Mouse (Mus musculus): ENCODE data around the gene Cacna1d.

The Cacna1d gene

DNA sequence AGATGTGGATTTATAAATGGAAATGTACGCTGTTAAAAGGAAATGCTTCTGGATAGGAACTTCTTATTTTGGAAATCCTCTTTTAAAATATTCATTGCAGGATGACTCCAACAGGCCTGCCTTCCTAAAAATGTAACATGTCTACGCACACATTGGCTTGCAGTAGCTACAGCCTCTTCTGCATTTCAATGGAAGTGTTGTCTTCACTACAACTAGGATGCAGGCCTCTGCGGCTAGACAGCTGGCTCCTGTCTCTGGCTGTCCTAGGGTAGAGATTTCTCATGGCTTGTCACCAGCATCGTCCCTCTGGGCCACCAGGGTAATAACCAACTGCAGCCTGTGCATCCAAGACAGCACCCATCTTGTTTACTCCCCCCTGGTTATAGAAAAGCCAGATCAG is 293.1 kb downstream of the Cacna1d start:
- in situ Hi-C loops (cut with MboI; ENCODE audit: low pct_unique_long_range_greater_than_20kb in 1 of 2, low sequenced_read_pairs in 2 of 2, unreplicated experiment in 1 of 2): no loop called here

DNA sequence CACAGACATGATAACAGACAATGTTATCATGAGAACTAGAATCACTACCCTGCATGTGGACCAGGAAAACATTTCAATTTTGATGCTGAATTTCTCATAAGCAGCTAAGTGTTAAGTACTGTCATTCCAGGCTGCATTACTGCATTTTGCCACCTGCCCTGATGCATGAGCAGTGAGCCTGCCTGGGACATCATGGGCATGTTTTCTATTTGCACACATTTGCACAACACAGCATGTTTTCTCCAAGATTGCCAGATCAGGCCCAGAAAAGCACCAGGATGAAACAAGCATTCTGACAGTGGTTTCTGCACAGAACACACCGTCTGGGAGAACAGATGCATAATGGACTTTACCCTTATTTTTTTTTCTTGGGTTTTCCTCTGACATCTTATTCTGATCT is 294.3 kb downstream of the Cacna1d start:
- in situ Hi-C loops (cut with MboI; ENCODE audit: low pct_unique_long_range_greater_than_20kb in 1 of 2, low sequenced_read_pairs in 2 of 2, unreplicated experiment in 1 of 2): no loop called here

DNA sequence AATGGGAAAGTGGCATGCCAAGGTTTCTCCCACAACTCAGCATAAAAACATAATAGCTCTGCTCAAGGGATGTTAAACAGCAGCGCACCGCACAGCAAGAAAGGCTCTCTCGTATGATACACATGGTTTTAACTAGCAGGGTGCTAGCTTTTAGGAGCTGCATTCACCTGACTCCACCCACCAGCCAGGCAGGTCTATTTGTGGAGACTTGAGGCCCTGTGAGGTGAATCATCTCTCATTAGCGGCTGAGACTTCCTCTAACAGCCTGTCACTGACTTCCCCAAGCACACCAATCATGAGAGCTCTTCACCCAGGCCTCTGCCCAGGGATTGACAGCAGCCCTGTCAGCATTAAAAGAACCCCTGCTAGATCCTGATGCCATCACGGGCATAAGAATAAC is 295.0 kb downstream of the Cacna1d start:
- in situ Hi-C loops (cut with MboI; ENCODE audit: low pct_unique_long_range_greater_than_20kb in 1 of 2, low sequenced_read_pairs in 2 of 2, unreplicated experiment in 1 of 2): no loop called here

DNA sequence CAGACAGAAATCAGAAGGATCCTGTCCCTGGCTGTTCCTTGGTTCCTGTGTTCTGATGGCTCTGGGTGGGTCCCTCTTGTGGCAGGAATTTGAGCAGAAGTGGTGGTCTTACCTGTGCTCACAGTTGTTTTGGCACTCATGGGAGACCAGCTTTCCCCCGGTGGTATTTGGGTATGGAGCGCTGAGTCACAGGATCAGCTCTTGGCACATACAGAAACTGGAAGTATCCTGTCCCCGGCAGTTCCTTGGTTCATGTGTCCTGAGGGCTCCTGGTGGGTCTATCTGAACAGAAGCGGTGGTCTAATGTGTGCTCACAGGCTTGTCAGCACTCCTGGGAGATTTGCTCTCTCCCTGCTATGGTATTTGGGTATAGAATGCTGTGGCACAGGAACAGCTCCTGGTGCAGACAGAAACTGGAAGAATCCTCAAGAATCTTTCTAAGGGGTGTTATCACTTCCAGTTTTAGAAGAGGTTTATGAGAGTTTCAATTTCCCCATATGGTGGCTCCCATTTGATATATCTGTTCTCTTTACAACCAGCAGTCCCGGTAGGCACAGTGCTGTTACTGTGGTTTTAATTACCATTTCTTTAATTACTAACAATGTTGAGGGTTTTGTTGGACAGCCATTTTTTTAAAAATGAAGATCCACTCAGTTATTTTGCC is 300.8 kb downstream of the Cacna1d start:
- in situ Hi-C loops (cut with MboI; ENCODE audit: low pct_unique_long_range_greater_than_20kb in 1 of 2, low sequenced_read_pairs in 2 of 2, unreplicated experiment in 1 of 2): no loop called here

DNA sequence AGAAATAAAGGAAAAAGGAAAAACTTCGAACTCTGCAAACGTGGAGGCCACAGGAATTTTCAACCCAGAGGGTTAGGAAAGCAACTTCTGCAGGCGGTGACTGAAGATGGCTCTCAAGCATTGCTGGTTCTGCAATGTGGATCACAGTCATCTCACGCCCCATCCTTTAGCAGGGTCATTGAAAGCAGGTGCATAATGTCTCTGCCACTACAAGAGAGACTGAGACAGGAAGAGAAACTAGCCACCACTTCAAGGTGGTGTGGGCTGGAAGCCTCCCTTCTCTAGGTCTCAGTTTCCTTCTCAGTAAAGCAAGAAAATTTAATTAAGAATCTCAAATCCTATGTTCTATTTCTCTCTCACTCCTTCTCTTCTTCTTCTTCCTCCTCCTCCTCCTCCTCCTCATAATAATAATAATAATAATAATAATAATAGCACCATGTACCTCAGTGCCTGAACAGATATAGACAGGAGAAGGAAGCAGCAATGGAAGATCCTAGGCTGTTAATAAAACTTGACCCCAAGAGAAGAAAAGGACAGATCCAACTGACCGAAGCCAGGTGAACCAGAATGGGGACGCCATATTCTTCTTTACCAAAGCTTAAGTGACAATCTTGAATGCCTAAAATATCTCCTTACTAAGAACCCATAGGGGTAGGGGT is 305.5 kb downstream of the Cacna1d start:
- in situ Hi-C loops (cut with MboI; ENCODE audit: low pct_unique_long_range_greater_than_20kb in 1 of 2, low sequenced_read_pairs in 2 of 2, unreplicated experiment in 1 of 2): no loop called here

DNA sequence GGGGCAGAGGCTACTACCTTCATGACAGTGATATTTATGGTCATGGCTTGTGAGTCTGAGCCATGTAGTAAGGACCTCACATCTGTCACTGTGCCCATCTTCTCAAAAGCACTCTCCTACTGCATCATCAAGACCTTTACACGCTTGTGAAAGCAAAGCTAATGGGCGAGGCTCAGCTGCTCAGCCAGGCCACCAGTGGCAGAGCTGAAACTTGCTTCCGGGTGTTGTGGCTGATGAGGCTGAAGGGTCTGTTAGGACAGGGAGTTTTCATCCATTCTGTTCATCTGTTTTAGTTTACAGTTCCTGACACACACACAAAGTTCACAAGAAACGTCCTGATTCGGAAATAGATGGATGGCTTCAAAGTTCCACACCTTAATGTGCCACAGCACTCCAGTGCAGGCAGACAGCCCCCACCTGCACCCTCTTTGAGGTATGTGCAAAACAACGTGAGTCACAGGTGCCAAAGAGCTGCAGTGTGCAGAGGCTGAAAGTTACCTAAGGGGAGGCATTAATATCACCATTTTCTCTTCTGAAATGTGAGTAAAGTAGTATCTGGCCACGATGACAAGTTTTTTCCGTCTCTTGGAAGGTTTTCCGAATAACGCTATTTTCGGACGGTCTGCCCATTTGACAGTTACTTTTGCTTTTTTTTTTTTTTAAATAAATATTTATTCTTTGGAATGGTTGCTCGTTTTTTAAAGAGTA is 306.7 kb downstream of the Cacna1d start:
- in situ Hi-C loops (cut with MboI; ENCODE audit: low pct_unique_long_range_greater_than_20kb in 1 of 2, low sequenced_read_pairs in 2 of 2, unreplicated experiment in 1 of 2): no loop called here

DNA sequence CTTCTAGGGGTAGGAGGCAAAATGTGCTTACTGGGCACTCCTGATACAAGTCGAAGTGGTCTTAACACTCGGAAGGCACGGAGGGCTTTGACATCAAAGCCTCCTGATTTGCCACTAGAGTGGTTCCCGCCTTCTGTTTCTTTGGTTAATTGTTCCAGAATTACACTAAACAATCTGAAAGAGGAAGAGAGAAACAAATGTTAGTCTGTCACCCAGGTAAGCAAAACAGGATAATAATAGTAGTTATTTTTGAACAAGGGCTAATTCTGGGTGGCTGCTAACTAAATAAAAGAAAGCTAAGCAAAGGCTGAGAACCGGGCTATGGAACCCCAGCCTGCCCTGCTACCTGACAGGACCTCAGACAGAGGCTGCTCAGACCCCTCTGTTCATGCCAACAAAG is 307.2 kb downstream of the Cacna1d start:
- in situ Hi-C loops (cut with MboI; ENCODE audit: low pct_unique_long_range_greater_than_20kb in 1 of 2, low sequenced_read_pairs in 2 of 2, unreplicated experiment in 1 of 2): no loop called here

DNA sequence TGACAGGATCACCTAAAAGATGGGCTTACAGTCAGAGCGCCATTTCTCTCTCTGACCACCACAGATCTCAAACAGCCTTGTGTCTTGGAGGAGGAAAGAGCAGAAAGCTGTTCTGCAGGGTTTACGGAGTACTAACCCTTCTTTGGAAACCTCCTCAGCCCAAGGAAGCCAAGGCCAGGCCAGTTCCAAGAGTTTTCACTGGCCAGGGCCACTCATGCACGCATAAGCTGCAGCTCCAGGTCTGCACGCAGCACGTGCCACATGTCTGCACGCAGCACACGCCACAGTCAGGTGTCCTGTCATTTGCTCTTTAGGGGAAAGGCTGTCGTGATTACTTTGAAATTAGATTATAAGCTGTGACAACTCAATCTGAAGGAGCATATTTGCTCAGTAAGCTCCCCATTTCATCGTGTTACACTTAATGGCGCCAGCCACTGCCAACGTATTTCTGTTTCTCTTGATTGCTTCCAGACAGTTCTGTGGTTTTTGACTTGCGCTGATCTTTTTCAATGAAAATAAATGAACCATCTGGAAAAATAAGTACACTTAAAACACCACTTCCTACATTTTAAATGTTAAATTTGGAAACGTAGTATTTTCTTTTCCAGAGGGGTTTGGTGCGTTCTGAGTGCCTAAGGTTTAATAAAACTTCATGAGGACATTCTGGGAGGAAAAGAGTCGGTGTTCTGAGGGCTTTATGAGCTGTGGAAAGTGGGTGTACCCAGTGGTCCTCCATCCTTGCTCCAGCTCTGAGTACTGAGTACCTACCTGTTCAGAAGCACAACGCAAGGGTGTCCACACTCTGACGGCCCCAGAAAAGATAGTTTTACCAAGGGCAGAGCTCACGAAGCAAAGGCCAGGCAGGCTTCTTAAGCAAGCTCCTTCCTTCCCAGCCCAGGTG is 308.4 kb downstream of the Cacna1d start:
- in situ Hi-C loops (cut with MboI; ENCODE audit: low pct_unique_long_range_greater_than_20kb in 1 of 2, low sequenced_read_pairs in 2 of 2, unreplicated experiment in 1 of 2): no loop called here

DNA sequence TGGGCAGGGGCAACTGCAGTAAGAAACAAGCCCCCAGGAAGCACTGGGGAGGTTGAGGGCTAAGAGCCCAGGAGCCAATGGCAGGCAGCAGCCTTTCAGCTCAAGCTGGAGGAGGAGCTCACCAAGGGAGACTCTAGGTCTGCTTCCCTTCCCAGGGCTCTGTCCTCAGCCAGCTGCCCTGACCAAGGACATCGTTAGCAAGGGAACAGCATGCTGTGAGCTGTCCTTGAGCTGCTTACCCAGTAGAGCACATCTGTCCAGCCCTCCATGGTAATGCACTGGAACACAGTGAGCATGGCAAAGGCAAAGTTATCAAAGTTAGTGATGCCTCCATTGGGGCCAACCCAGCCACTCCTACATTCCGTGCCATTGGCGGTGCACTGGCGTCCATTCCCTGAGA is 312.9 kb downstream of the Cacna1d start:
- in situ Hi-C loops (cut with MboI; ENCODE audit: low pct_unique_long_range_greater_than_20kb in 1 of 2, low sequenced_read_pairs in 2 of 2, unreplicated experiment in 1 of 2): no loop called here

DNA sequence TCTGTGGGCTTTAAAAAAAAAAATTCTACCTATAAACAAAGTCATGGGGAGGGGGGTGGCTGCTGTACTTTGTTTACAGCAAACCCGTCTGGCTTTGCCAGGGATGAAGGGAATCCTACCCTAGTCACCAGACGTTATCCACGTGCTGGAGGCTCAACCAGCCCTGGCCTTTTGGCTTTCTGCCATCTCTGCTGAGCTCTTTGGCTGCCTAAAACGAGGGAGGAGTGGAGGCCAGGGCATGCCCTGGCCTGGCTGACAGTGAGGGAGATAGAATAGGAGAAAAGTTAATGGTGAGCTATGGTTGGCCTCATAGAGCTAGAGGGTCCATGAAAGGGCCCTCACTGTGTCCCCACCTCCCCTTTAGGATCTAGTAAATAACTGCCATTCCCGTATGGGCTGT is 313.4 kb downstream of the Cacna1d start:
- in situ Hi-C loops (cut with MboI; ENCODE audit: low pct_unique_long_range_greater_than_20kb in 1 of 2, low sequenced_read_pairs in 2 of 2, unreplicated experiment in 1 of 2): no loop called here

DNA sequence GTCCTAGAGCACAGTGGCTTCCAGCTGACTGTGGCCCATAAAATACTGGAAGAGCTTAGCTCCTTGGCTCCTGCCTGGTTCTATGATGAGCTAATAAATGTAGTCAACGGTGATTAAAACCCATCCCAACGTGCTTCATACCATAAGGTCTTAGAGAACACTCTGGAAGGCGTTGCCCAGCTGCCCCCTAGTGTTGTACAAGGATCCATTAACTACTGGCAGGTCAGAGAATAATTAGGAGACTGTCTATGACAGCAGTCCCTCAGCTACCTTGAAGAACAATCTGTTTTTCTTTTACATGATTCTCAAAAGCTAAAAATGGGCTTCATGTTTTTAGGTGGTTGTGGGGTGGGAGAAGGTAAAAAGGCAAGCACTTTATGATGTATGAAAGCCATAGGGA is 315.9 kb downstream of the Cacna1d start:
- in situ Hi-C loops (cut with MboI; ENCODE audit: low pct_unique_long_range_greater_than_20kb in 1 of 2, low sequenced_read_pairs in 2 of 2, unreplicated experiment in 1 of 2): no loop called here

DNA sequence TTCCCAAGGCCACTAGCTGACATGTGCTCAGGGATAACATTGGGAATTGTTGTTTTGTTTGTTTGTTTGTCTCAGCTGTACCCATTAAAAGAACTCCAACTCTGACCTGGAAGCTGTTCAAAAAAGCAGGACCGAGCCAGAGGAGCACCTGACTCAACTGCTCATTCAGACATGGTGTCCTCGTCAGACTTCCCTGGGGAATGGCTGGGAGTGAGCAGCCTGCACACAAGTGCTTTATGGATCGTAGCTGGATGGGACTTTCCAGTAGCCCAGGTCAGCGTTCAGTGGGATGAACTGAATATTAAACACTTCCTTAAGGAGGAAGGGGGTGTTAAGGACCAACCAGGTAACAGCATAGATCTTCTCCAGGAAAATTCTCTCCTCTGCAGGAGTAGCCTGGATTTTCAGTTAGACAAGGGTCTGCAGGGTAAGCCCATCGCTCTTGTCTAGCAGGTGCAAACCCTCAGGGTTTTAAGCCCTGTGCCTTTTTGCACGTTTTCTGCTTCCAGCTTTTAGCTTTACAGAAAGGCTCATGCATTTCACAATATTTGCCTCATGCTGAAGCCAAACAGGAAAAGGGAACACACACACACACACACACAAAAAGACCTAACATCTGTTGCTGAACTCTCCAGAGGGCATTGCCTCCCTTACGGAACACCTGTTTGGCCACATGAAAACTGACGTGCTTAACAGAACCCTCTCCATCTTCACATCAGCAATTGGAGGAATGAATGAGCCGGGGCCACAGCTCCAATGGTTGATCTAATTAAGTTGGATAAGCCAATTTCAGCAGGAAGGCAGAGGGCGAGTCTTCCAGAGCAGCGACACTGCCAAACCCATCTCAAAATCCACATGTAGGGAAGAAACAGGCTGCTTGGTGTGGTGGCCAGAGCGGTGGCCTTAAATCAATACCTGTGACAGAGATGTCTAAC is 318.2 kb downstream of the Cacna1d start:
- in situ Hi-C loops (cut with MboI; ENCODE audit: low pct_unique_long_range_greater_than_20kb in 1 of 2, low sequenced_read_pairs in 2 of 2, unreplicated experiment in 1 of 2): no loop called here

DNA sequence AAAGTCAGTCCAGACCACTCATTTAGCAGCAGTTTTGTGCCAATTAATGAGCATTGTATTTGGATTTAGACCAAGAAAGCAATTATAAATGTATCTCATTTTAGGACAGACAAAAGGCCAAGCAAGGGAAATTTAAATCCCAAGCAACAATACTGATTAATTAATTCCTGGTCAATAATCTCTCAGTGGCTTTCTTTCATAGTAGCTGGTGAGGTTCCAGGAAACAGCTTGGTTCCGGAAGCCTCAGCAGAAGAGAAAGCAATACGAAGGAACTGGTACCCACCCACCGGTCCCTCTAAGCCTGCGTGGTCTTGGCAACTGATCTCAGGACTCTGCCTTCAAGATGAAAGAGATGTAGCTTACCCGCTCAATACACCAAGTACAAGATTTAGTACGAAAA is 319.7 kb downstream of the Cacna1d start:
- in situ Hi-C loops (cut with MboI; ENCODE audit: low pct_unique_long_range_greater_than_20kb in 1 of 2, low sequenced_read_pairs in 2 of 2, unreplicated experiment in 1 of 2): no loop called here

DNA sequence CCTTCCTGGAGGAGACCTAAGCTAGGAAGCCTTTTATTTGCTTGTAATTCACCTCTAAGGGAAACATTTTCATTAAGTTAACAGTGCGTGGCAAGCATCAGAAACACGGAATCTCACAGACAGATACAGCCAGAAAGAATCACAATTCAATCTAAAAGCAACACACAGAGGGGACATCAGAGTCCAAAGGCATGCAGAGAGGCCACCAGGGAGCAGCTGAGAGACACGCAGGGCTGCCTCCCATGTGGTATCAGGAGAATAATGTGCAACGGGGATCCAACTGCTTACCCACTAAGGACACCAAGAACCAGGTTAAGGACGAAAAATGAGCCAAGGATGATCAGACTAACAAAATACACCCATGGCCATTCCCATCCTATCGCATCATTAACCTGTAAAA is 320.2 kb downstream of the Cacna1d start:
- in situ Hi-C loops (cut with MboI; ENCODE audit: low pct_unique_long_range_greater_than_20kb in 1 of 2, low sequenced_read_pairs in 2 of 2, unreplicated experiment in 1 of 2): no loop called here

DNA sequence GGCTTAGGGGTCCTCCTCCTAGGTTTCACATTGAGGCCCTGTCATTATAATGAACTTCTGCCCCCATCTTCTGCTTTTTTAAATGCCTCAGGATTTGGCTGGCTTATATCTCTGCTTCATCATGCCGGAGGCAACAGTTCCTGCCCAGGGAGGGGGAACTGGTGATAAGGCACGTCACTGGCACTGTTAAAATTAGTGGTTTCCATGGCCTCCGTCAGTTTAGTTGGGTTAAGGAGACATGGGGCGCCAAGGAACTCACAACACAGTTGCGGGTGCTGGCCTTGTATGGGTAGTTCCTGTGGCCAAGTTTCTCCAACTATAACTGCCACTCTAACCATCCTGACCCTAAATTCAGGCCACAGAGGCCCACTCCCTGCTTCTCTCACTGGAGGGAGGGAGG is 321.8 kb downstream of the Cacna1d start:
- in situ Hi-C loops (cut with MboI; ENCODE audit: low pct_unique_long_range_greater_than_20kb in 1 of 2, low sequenced_read_pairs in 2 of 2, unreplicated experiment in 1 of 2): no loop called here

DNA sequence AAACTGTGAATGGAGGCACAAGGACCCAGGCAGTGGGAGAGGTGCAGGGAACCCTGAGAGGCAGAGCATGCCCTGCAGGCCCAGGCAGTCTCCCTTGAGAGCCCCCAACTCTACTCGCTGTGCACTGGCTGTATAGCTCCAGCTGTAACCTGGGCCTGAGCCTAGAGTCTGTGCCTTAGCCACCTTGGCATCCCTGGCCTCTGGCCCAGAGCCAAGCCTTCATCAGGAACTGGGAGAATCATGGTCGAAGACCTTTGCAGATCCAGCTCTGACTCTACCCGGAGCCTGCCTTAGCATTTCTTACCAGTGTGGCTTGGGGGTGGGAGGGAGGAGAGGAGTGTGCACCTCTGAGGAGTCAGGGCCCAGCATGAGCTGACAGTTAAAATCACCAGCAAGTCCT is 322.4 kb downstream of the Cacna1d start:
- in situ Hi-C loops (cut with MboI; ENCODE audit: low pct_unique_long_range_greater_than_20kb in 1 of 2, low sequenced_read_pairs in 2 of 2, unreplicated experiment in 1 of 2): no loop called here

DNA sequence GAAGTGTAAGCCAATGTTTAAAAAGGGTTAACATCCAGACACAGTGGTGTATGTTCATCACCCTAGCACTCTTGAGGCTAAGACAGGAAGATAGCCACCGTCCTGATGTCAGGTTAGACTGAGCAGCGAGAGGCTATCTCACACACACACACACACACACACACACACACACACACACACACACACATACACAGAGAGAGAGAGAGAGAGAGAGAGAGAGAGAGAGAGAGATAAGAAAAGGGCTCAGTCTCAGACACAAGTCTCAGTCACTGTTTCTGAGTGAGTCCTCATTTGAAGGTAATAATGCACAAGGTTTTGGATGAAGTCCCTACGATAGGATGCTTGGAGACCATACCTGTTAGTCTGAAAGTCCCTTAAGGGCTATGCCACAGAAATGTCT is 322.9 kb downstream of the Cacna1d start:
- in situ Hi-C loops (cut with MboI; ENCODE audit: low pct_unique_long_range_greater_than_20kb in 1 of 2, low sequenced_read_pairs in 2 of 2, unreplicated experiment in 1 of 2): no loop called here

DNA sequence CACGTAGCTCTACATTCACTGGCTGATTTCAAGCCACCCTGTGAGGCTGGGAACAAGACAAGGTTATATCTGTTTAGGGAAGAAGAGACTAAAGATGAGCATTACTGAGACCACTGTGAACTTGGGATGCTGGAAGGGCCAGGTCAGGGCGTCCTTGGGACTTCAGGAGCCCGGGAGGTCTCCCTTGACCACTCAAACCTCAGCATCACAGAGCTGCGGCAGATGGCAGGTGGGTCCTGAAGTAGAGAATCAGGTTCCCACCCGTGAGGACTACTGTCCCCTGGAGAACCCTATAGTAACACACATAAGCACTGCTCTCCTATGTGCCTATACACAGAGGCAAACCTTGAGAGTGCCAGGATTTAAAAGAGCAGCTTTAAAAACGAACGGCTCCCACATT is 323.6 kb downstream of the Cacna1d start:
- in situ Hi-C loops (cut with MboI; ENCODE audit: low pct_unique_long_range_greater_than_20kb in 1 of 2, low sequenced_read_pairs in 2 of 2, unreplicated experiment in 1 of 2): no loop called here

Measured in mouse embryonic stem cell (cell line).